Mouse (Mus musculus): Measurements from ENCODE around the gene Abcb1b. TPM values are rescaled to one million over a fixed set of nuclear protein-coding genes. Genes with fewer than 3 reads are reported as not detected.

Gene Abcb1b
- total and polyA plus RNA-seq, 2 experiments from 2014 or later = 0.44 to 1.2 TPM

DNA sequence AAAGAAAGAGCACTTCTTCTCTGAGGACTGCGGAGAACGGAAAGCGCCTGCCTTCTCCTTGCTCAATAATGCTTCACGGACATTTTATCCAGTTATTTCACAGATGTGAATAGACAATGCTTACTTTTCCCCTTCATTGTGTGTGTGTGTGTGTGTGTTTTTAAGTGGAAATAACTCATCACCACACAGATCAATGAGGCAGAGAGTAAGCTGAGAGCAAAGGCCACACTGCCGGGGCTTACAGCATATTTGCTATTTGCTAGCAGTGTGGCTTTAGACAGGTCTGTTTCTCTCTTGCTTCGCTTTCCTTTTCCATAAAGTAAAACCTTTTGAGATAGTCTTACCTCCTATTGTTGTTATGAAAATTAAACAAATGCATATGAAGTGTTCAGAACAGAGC lies 106.6 kb downstream of the Abcb1b start:
- TF ChIP-seq CTCF (IDR thresholded peaks at IDR 0.05) = no peak
- Histone ChIP-seq H3K4me3 (ENCODE audit: low read depth, low read length) (no peak overlapping the region), H3K36me3 (ENCODE audit: insufficient read depth, low read length) (no peaks in the 10 kb centered on the region), H3K4me1 (ENCODE audit: insufficient read depth, low read length) (no peaks in the 10 kb centered on the region), H3K27me3 (ENCODE audit: insufficient read depth, low read length) (no peaks in the 10 kb centered on the region), H3K9ac (replicated peaks; ENCODE audit: low read length, poor library complexity, severe bottlenecking) (no peak overlapping the region), H3K27ac (ENCODE audit: low read depth, low read length) (no peak overlapping the region), H3K9me3 (ENCODE audit: low read length) (no peaks in the 10 kb centered on the region), H3K4me2 (ENCODE audit: low read depth, low read length, poor library complexity, severe bottlenecking) (no peak overlapping the region)
- DNase-seq (ENCODE audit: low spot score) = no peak
- ATAC-seq (ENCODE audit: low FRiP score) = no peak
- WGBS = 47% methylated on average over 6 of the region's 6 CpGs

DNA sequence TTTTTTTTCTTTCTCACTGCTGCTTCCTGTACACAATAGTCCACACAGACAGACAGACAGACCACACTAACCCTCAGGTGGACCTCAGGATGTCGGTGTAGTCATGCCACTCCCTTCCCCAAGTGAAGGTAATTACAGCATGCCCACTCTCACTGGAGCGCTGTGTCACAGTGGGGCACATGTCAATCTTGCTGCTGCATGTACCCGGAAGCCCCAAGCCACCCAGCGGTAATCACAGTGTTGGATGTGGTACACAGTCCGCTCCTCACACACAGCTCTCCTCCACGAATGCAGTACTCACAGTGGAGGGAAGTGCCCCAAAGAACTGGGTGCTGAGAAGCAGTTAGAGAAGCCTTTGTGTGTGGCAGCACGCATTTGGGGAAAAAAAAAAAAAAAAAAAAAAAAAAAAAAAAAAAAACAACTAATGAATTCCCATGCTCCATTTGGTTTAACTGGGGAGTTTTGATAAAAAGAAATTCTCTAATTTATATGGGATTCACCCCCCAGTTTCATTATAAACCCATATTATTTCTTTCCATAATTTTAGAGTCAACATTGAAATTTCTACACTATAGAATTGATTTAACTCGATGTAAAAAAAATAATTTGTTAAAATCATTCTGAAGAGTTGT lies 113.7 kb downstream of the Abcb1b start:
- no peak overlapping the region for H3K4me3 ChIP-seq (ENCODE audit: low read depth, low read length)
- no peaks in the 10 kb centered on the region for H3K36me3 ChIP-seq (ENCODE audit: insufficient read depth, low read length)
- ATAC-seq (ENCODE audit: low FRiP score) (no peak), DNase-seq (ENCODE audit: low spot score) (no peak)
- 77% methylated on average over 8 of the region's 8 CpGs for WGBS
- no peaks in the 10 kb centered on the region for H3K9me3 ChIP-seq (ENCODE audit: low read length)
- H3K27ac ChIP-seq (ENCODE audit: low read depth, low read length) = no peak overlapping the region
- no peak for TF ChIP-seq CTCF (IDR thresholded peaks at IDR 0.05)
- H3K9ac ChIP-seq (replicated peaks; ENCODE audit: low read length, poor library complexity, severe bottlenecking) = no peak overlapping the region
- H3K4me2 ChIP-seq (ENCODE audit: low read depth, low read length, poor library complexity, severe bottlenecking) = no peak overlapping the region
- H3K27me3 ChIP-seq (ENCODE audit: insufficient read depth, low read length) = no peaks in the 10 kb centered on the region
- no peaks in the 10 kb centered on the region for H3K4me1 ChIP-seq (ENCODE audit: insufficient read depth, low read length)

Other genes with a start within 250 kb of the Abcb1b start
- gene Rundc3b, start 175.2 kb upstream of the Abcb1b start, total RNA-seq (2014; rRNA removed) = 68.0 and 81.7 TPM in 2 replicates
- 36.1 and 38.5 TPM in 2 replicates for gene Rundc3b, start 175.2 kb upstream of the Abcb1b start, polyA plus RNA-seq (2015; fragmentation: Nextera tagmentation; extraction: Ambion mirVana)
- 4.5 and 6.9 TPM in 2 replicates for gene Abcb1a, start 138.1 kb upstream of the Abcb1b start, total RNA-seq (2014; rRNA removed)
- 3.2 and 3.6 TPM in 2 replicates for gene Abcb1a, start 138.1 kb upstream of the Abcb1b start, polyA plus RNA-seq (2015; fragmentation: Nextera tagmentation; extraction: Ambion mirVana)
- gene Abcb4, start 95.6 kb downstream of the Abcb1b start, total RNA-seq (2014; rRNA removed) = 0.85 and 1.5 TPM in 2 replicates
- gene Abcb4, start 95.6 kb downstream of the Abcb1b start, polyA plus RNA-seq (2015; fragmentation: Nextera tagmentation; extraction: Ambion mirVana) = 0.77 and 1.2 TPM in 2 replicates
- gene Crot, start 199.2 kb downstream of the Abcb1b start, total RNA-seq (2014; rRNA removed) = 16.1 and 19.1 TPM in 2 replicates
- 19.1 and 19.8 TPM in 2 replicates for gene Crot, start 199.2 kb downstream of the Abcb1b start, polyA plus RNA-seq (2015; fragmentation: Nextera tagmentation; extraction: Ambion mirVana)

All from midbrain, postnatal 0 days (tissue).